Mouse (Mus musculus) neural tube, embryonic 10.5 days (tissue): ENCODE data around the gene Nfasc.

ENCODE experiments used
- DNase-seq: peaks from one replicate; pipeline ENCODE4 v3.0.0-alpha.2; 2017; ENCODE audit warnings: low spot score; ENCODE audit errors: extremely low spot score

Nfasc gene

DNA sequence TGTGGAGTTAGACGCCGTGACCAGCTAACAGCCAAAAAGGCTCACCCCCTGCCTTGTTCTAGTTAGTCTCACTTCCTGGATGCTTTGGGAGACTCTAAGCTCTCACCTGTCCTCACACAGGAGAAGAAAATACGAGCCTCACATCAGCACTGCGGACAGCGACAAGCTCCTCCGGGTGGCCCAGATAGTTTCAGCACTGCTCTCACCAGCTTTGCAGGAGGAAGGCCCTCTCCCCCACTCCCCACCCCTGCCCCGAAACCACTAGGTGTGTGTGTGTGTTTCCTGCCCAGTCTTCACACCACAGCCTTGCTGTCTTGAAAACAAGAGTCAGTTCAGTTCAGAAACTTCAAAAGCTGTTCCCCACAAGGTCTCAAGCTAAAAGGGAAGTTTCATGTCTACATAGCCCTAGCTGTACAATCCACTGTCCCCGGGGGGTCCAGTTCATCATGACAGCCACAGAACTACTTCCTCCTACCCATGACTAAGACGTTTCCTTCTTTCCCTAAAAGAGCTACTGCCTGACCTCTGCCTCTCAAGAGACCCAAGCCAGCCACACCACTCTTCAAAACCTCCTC lies 7.6 kb downstream of the Nfasc start:
- DNase-seq = peak; percentile 47

DNA sequence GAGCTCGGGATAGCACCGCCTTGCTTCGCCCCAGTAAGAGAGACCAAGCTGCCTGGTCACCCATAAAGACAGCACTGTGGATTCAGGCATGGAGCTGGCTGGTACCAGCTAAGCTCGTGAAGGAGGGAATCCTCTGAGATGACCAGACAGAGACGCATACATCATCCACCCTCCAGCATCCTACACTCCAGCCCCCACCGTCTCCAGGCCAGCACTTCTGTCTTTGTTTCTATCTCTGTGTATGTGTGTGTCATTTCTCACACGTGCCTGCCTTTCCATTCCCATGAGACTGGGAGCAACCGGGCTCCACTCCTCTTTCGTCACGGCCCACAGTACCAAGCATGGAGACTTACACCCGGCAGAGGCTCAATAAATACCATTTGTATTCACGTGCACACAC lies 9.3 kb downstream of the Nfasc start:
- no peak for DNase-seq

DNA sequence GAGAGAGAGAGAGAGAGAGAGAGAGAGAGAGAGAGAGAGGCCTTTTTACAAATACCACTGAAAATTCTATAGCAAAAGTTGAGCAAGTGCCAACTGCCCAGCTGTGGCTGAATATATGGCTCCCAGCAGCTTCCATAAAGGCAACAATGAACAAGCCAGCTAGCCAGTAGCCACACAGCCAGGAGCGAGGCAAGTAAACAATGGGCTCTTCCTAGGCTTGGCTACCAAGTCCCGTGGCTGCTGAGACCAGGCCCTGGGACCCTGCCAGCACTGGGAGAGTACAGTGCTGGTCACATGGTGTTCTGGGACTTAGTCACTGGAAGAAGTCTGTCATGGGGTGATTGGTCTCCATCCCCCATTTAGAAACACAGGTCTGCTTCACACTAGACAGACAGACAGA lies 14.0 kb downstream of the Nfasc start:
- DNase-seq = no peak

DNA sequence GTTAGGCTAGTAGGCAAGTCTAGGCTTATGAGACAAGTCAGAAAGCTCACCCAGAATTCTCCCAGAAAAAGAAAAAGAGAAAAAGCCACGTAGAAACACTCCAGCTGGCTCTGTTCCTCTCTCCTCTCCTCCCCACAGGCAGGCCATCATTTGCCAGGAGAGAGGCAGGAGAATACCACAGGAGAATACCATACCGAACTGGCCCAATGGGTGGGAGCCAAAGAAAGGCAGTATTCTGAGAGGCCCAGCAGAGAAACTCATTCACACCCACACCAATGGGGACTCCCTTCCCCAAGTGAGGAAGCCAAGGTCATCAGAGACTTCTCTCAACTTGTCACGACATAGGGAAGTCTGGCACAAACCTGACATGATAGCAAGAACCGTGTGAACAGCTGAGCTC lies 19.2 kb downstream of the Nfasc start:
- DNase-seq = no peak

DNA sequence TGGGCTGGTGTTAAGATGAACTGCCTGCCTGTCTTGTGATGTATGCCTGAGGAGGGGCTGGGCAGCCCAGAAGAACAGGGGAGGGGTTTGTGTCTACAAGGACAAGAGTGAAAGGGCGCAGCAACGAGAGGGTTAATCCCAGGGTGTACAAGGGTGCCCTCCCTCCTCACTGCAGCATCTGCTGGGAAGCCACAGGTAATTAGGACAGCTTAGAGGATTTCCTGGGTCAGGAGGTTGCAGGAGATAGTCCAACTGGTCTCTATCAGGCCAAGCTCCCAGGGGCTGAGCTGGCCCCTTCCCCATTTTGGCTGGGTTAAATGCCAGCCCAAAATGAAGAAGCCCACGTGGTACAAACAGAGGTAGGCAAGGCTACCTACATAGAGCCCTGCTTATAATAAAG lies 20.3 kb downstream of the Nfasc start:
- no peak for DNase-seq

DNA sequence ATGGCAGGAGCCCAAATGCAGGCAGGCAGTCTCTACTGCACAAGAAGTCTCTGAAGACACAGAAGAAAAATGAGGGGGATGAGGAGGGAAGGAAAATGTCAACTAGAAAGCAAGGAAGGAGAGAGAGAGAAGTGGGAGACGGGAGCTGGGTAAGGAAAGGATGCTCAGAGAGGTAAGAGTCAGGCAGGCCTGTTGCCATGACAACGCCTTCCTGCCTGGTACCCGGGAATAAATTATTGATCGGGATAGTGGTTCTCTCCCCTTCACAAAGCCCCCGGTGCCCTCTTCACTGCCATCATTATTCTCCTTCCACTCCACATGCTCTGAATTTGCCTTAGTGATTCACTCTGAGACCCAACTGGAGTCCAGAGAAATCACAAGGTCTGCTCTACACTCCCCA lies 23.4 kb downstream of the Nfasc start:
- no peak for DNase-seq

DNA sequence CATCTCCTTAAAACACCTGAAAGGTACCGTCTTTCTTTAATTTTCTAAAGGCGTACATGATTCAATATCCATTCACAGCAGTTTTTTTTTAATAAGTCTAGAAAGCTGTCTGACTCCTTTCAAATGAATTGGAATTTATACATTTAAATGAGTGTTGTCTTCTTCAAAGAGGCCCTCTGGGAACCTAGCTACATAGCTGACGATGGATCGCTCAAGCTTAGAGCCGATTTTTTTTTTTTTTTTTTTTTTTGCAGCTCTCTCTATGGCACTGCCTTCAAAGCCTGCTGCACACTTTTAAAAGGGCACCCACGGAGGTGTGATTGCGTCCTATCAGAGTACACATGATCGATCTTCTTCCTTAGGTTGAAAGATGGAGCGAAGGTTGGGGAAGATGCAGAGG lies 26.6 kb downstream of the Nfasc start:
- DNase-seq = no peak

DNA sequence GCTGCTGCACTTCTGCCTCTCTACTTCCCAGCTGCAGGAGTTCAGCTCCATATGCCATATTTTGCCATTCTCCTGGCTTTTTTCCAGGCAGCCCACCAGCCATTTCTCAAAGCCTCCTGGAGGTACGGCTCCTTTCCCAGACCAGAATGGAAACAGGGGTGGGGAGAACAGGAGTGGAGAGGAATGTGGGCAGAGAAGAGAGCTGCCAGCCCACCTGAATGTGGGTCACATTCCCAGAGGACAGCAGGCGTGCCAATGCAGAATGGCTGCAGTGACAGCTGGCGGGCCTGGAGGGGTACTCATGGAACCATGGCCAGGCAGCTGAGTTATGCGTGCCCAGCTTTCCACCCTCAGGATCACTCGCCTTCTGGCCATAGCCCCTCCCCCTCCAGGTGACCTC lies 32.2 kb downstream of the Nfasc start:
- no peak for DNase-seq

DNA sequence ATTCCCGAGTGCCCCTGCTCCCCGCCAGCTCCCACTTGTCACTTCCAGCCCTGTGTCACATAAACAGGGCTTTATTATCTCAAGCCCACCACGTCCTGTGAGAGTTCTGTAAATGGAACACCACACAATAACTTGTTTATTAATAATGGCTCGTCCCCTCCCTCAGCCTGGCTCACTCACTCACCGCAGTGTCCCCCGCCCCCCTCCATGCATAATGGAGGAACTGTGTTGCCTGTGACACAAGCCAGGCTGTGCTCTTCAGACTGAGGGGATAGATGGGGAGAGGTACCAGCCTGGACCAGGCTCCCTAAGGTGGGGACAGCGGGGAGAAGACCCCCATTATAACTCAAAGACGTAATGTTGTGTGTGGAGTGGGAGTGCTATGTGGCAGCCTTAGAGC lies 34.3 kb downstream of the Nfasc start:
- DNase-seq = no peak

DNA sequence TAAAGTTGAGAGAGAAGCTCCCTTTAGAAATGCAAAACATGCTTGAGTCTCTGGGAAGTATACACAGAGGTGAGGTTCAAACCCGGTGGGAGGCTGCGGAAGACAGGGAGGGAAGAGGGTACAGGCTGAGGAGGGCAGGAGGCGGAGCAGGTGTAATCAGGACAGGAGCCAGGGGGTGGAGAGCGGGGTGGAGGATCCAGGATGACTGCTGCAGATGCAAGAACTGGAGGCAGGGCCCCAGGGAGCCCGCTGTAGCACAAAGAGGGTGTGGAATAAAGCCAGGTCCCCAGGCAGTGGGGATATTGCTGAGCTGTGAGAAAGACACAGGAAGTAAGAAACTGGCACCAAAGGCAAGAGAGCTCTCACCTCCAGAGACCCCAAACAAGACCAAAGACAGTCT lies 38.1 kb downstream of the Nfasc start:
- no peak for DNase-seq

DNA sequence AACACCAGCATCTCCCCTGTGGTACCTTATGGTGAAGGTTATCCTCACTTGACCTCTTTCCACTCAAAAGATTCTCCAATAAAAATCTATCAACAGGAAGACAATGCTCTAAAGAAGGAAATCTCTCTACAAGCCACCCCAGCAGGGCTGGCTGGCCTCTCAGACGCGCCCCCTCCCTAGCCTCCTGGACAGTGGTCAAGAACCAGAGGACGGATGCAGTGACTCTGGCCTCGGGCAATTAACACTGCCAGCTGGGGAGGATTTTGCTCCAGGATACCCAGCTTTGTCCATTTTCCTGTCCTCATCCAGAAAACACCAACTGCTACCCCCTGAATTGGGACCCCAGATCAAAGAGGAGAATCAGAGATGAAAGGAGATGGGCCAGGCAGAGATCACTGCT lies 44.7 kb downstream of the Nfasc start:
- no peak for DNase-seq

DNA sequence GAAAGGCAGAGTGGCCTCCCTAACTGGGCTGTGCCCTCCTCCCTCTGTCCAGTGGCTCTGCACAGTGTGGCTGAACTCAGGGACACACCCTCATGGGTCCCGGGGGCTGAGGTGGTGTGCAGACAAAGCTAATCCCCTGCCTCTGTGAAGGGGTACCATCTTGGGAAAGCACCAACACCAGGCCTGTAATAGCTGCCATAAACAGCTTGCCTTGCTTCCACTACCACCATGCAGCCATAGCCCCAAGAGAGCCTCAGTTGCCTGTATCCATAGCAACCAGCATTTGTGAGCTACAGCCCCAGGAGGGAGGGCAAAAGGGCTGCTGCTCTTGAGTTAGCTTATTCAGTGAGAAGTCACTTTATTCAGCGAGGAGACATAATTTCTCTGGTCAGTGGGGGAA lies 45.4 kb downstream of the Nfasc start:
- DNase-seq = peak; percentile 35

DNA sequence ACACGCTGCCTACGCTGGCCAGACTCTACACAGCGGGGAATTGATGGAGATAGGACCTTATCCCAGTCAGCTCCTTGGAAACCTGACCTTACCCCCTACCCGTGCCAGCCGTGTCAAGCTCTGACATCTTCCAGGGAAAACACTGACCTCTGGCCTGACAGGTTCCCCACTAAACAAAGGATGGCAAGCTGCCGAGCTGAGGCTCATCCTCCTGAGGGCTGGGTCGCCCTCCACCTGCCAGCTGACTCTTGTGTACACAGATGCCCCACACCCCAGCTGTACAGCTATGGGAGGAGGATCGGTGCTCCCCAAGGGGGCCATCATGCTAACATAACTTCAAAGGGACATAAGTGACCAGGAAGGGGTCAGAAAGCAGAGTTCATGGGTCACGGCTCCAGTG lies 47.6 kb downstream of the Nfasc start:
- DNase-seq = peak; percentile 43

DNA sequence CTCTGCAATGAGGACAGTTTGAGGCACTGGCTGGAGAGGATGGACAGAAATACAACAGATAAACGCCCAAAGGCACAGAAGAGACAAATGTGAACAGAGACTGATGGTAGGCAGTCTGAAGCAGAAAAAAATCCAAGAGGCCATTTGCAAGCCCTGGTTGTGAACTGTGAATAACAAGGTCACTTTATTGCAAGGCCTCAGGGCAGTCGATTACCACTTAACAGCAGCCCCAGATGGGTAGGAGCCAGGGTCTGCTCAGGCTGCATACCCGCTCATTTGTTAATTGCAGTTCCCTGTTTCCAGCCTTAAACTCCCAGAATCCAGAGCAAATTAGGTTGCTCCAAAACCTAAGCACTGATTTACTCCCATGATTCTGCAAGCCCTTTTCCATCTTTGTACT lies 52.4 kb downstream of the Nfasc start:
- no peak for DNase-seq

DNA sequence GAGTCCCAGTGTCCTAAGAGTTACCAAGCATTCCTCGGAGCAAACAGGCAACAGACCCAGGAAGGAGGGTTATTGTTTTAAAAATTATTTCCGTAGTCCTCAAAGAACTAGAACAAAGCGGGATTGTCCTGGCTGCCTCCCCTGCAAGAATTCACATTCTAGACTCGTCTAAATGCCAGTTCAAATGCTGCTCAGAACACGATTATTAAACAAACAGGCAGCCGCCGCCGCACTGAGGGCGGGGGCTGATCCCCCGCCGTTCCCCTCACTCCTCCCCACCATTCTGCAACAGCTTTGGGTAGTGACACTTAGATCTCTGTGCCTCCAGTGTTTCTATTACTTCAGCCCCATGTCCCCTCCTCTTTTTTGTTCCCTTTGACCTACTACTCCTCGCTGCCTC lies 62.7 kb downstream of the Nfasc start:
- DNase-seq = no peak

DNA sequence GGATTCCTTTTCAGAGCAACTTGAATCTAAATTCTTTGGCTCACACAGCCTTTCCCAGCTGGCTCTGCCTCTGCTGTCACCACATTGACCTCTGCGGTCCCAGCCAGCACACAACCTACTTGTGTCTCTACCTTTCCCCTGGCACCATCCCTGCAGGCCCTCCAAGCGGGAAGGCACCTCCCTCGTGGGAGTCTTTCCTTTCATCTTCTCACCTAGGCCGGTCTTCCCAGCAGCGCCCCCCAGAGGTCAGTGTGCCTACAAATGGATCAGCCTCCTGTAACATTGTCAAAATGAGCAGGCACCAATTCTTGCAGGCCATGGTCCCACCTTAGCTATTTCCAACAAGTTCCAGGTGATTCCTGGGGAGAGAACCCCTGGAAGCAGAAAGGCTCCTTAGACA lies 63.5 kb downstream of the Nfasc start:
- DNase-seq = no peak

DNA sequence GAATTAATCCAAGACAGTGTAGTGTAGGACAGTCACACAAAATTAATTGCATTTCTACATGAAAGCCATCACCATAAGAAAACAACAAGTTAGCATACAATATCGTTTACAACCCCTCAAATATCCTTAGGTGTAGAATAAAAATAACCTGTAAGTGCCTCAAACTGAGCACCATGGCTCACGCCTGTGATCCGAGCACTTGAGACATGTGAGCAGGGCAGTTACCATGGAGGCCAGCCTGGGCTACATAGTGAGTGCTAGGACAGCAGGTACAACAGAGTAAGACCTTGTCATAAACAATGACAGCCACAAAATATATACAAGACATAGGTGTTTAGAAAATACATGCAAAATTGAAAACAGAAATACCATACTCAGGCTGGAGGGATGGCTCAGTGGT lies 68.9 kb downstream of the Nfasc start:
- no peak for DNase-seq

DNA sequence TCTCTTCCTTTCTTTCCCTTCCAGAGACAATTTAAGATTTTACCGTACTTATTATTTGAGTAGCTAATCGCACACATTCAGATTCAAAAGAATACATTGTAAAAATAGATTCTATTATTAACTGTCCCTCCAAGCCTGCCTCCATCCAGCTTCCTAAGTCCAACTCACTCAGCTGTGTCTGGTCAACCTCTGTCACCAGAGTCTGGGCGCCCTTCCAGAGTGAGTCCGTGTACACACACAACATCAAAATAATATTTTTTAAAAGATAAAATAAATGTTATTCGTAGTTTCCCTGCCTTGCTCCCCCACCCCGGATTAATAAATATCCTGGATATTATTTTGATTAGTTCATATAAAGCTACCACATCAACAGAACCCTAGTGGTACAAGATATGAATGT lies 72.4 kb downstream of the Nfasc start:
- DNase-seq = no peak

DNA sequence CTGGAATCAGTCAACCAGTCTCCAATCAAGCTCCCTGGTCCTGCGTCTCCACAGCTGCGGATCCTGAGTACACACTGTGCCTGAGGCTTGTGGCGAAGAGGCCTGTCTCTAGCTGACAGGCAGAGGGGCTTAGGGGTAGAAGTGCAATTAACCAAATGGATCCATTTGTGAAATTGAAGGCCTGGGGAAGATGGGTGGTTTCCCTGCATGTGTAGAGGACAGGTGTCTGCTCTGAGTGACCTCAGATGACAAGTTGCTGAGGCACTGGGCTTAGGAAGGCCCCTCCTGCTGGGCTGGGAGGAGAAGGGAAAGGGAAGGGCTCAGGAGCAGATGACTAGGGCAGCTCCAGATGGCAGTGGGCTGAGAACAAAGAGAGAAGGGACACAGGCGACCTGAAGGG lies 81.2 kb downstream of the Nfasc start:
- no peak for DNase-seq

DNA sequence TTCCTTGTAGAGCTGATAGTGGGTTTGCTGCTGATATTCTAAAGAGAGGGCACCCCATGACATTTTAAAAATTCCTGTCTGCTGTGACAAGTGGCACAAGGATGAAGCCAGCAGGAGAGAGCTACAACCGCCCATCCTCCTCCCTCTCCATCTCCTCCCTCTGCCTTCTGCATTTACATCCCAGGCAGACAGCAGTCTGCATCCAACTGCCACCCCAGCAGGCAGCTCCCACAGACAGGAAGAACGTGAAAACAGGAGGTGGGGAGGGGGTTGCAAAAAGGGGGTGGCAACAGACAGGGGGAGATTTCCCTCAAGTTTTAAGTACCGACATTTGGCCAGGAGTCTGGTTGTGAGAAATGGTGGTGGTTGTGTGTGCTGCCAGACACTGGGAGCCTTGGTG lies 82.0 kb downstream of the Nfasc start:
- DNase-seq = no peak

DNA sequence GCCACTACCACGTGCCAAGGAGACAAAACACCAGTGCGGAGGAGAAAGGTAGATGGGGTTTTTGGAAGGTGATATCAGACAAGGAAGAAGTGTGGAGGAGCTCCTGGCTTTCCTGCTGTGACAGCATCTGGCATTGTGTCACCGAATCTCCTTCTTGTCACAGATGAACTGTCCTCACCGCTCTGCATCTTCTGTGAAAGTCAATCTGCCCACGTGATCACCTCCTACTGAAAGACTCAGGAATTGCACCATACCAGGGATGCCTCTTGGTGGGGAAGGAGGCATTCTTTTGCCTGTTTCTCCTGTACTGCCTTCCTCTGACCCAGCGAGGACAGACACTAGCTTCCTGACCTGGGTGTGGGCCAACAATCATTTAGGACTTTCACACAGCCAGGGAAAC lies 86.0 kb downstream of the Nfasc start:
- no peak for DNase-seq

DNA sequence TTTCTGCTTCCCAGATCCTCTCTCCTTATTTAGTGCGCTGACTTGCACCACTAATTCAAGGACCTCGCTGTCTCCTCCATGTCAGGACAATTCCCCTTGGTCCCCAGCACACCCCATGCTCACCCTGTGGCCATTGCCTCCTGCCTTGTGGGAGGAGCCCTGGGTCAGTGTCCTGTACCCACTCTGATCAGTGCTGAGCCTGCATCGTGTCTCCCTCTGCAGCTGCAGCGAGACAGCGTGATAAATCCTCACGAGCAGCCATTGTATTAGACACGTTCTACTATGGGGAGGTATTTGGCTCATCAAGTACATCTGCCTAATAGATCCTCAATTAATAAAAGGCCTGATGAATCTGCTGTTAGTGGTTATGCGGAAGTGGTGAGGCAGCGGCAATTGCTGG lies 86.8 kb downstream of the Nfasc start:
- no peak for DNase-seq

DNA sequence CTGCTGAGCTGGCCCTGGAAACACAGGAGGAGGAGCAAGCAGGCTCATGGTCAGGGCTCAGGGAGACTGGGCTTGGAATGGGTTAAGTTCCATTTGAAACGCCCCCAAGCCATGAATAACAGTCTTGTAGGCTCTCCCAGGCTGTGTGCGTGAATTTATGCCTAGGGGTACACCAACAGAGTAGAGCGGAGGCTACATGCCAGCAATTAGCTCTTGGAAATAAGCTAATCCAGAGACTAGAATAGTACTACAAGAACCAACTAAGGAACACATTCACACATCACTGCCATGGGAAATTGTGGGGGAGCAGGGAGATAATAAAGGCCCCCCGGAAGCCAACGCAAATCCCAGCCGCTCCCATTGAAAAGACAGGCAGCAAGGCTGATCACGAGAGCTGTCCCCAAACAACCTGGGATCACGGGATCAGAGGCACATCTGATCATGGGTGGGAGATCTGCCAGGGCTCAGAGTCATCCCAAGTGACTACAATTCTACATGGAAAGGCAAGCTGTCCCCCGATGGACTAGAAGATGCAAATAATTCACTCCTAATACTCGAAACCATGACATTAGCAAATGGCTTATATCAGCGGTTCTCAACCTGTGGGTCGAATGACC lies 87.6 kb downstream of the Nfasc start:
- DNase-seq = no peak

DNA sequence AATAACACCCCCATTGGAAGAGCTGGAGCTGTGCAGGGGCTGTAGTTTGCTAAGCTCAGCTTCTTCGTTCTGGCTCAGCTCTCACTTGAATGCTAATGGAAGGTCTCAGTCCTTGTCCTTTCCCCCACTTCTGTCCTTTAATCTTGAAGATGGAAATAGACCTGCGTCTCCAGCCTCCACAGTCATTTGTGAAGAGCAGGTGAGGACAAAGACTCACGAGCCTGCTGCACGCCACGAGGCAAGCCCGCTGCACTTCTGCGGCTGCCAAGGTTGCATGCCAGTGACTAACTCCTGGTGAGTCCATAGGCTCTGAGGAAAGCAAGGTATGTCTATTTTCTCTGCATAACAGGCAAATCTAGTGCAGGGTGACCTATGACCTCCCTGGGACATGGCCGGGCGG lies 88.4 kb downstream of the Nfasc start:
- DNase-seq = no peak
